Mouse (Mus musculus) layer of hippocampus, postnatal 25 days (tissue): ENCODE measurements around the gene Hebp1. TPM values are rescaled to one million over a fixed set of nuclear protein-coding genes. Genes with fewer than 3 reads are reported as not detected.

ENCODE experiments used
- DNase-seq, 2 experiments: peaks; one replicate each; pipeline ENCODE4 v3.0.0; 2022; ENCODE audit warnings: mixed read lengths in 2 of 2, low spot score in 1 of 2; ENCODE audit errors: extremely low spot score in 1 of 2
- total RNA-seq, 2 experiments: library from RNA; stranded (reverse); gene quantifications; 2 replicates each; pipeline ENCODE4 v1.2.3; 2021

The Hebp1 gene
- total RNA-seq, 2 experiments from 2014 or later, result 68.8 to 86.0 TPM

DNA sequence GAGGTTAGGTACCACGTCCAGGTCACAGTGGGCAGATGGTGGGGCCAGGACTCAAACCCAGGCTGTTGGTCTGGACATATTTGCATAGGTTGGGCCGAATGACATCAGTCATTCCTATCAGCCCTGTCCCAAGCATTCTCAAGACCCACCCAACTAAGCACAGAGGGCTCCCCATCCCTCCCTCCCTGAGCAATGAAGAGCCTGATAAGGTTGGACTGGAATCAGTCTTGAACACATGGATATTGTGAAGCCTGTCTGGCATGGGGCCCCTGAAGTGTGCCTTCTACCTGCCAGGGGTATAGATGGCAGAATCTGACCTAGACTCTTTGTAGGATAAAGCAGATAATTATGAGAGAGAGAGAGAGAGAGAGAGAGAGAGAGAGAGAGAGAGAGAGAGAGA lies 32.1 kb downstream of the Hebp1 start:
- no peak for DNase-seq

DNA sequence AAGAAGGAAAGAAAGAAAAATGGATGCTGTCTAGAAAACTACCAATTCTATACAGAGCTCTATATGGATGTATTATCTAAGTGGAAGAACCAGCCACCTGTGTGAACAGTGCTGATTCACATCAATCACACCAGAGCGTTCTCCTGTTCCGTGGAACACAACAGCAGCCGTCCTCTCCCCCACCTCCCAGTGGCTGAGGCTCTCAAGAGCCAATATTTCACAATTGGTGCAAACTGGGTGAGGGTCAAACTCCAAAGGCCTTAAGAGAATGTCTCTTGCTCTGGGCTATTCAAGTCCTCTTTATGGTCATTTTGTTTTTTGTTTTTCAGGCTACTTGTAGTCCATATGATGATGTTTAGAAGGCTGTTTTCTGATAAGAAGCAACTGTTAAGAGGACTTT lies 32.6 kb downstream of the Hebp1 start:
- no peak for DNase-seq

DNA sequence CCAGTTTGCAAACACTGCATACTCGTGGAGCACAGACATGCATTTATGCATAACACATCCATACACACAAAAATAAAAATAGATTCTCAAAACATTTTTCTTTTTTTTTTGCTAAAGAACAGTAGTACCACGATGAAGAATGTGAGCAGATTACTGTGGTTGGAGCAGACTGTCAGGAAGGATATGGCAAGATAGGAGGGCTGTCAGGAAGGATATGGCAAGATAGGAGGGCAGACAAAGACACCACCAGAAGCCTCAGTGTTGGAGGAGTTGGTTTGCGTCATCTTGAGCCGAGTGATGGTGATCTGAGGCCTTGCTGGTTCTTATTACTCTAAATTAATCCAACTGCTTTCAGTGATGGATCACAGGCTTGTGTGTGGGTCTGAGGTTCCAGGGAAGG lies 35.0 kb downstream of the Hebp1 start:
- no peak for DNase-seq

DNA sequence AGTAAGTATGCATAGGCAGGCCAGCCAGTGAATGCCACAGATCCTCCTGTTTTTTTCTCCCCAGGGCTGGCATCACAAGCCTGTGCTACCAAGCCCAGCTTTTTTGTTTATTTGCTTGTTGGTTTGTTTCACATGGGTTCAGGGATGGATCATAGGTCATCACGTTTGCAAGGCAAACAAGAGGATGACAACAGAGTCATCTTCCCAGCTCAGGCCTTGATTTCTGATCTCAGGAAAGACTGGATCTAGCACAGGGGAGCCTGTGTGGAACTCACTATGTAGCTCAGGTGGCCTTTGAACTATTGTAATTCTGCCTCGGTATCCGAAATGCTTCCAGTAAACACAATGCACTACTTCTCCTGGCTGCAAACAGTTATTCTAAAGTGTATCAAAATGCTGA lies 35.5 kb downstream of the Hebp1 start:
- DNase-seq, result no peak

DNA sequence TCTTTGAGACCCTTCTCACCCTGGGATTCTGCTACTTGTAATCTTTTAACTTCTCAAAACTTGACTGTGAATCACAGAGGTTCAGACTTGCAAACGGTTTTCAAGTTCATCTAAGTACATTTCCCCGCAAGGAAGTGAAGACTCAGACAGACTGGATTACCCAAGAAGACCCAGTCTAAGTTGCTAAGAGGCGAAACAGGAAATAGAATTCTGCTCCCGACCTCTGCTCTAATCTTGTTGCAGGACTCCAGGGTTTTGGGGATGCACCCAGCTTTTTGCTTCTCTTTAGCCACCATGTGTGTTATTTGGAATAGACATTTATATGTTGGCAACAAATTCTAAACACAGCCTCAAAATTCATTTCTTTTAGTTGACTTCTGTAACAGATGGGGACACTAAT lies 36.5 kb downstream of the Hebp1 start:
- DNase-seq, result no peak

DNA sequence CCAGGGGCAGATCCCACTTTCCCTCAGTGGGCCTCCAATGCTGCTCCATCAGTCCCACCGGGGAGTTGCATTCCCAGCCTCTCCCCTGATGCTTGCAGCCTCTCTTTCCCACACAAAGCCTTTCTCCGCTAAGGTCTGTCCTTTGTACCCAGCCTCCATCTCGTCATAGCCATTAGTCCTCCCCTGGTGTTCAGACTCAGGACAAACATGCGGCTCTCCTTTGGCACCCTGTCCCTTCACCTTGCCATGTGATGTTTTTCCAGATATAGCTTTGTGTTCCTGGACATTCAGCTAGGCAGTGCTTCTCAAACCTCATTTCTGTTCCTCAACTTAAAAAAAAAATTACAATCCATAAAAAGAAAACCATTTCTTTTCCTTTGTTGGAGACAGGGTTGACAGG lies 39.3 kb downstream of the Hebp1 start:
- no peak for DNase-seq

DNA sequence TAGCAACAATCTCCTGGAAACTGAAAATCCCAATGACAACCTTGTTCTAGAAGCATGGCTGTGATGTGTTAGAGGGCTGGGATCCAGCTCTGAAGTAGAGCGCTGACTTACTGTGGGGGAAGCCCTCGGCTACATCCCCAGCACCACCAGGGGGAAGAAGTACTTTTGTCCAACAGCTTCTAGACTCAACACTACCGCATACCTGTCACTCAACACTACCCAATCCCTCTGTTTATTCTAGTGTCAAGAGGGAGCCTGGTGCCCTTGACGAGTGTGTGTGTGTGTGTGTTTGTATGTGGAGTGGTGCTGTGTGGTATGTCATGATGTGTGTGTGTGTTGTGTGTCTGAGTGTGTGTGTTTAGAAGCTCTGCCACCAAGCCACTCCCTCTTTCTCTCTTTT lies 40.3 kb downstream of the Hebp1 start:
- no peak for DNase-seq

DNA sequence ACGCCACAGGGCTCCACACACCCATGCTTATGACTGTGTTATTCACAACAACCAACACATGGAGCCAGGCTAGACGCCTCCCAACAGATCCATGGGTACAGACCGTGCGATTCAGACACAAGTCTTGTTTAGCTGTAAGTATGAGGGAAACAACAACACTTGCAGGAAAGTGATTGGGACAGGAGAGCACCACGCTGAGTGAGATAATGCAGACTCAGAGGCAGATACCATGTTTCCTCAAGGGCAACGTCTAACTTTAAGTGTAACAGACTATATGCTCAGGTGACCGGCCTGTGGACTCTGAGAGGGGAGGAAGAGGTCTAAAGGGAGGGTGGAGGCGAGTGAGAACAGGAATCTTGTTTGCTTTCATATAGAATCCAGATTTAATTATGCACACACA lies 41.2 kb downstream of the Hebp1 start:
- no peak for DNase-seq

DNA sequence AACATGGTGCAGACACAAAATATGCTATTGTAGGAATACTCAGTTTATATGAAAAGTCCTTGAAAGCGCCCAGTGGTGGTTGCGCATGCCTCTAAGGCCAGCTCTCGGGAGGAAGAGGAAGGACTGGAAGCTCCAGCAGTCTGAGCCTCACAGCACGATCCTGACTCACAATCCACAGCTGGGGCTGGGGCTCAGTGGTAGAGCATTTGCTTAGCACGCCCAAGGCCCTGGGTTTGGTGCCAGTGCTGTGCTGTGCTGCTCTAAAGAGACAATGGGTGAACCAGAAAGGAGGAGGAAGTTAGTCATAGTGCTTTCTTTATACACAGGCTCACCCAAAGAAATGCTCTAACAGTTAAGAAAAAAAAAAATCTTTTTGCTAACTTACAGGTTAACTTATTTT lies 44.1 kb downstream of the Hebp1 start:
- DNase-seq, result no peak

DNA sequence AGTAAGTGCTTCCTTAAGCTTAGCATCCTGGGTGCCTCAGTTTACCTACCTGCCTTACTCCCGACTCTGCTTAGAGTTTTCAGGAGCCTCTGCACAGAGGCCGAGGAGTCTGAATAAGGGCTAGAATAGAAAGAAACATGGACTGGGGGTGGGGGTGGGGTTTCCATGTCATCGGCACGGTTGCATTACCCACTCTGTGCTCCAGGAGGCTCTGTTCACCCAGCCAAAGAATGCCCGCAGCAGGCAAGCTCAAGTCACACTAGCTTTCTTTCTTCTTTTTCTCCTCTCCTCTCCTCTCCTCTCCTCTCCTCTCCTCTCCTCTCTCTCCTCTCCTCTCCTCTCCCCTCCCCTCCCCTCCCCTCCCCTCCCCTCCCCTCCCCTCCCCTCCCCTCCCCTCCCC lies 47.5 kb downstream of the Hebp1 start:
- DNase-seq, result peak in 1 of 2 experiments; percentile 51

DNA sequence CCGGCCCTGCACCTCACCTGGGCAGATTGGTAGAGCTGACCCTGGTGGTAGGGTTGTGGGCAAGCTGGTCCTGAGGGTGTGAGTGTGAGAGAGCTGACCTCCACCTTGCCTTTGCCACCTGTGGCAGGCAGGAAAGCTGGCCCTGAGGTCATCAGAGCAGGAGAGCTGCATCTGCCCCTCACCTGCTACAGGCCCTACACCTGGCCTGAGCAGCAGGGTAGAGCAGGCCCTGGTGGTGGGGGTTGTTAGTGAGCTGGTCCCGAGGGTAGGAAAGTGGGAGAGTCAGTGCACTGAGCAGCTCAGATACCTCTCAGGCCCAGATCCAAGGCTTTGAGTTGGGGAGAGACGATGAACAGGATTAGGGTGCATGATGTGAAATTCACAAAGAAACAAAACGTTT lies 48.1 kb downstream of the Hebp1 start:
- DNase-seq, result no peak

DNA sequence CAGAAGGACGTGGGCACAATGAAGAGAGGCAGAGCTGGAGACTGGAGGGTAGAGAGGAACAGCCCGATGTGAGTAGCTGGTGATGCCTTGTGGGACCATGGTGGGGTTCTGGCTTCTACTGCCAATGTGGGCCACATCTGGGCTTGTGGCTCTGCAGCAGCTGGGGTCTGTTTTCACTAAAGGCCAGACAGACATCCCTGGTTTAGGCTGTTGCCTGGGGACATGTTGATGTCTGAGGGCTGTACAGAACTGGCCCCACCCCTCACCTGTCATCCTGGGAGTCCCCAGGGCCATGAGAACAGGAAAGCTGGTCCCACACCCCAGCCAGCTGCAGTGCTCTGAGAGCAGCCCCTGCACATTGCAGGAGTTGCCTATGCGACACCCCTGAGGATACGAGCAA lies 48.6 kb downstream of the Hebp1 start:
- no peak for DNase-seq

DNA sequence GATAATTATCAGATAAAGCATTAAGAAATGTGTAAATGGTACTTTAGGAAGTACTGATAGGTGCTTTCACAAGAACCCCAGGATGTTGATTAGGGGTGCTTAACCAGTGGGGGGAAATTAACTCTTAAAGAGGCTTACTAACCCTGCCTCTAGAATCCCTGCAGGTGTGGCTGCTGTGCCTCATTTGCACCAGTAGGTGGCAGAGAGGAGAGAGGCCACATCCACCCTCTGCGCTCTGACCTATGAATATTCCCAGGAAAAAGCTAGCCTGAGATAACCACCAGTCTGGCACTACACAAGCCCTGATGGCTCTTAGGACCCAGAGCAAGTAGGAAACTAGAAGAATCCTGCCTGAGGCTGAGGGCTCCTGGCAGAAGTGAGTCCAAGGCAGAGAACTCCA lies 49.3 kb downstream of the Hebp1 start:
- peak in 1 of 2 experiments; percentile 35 for DNase-seq

DNA sequence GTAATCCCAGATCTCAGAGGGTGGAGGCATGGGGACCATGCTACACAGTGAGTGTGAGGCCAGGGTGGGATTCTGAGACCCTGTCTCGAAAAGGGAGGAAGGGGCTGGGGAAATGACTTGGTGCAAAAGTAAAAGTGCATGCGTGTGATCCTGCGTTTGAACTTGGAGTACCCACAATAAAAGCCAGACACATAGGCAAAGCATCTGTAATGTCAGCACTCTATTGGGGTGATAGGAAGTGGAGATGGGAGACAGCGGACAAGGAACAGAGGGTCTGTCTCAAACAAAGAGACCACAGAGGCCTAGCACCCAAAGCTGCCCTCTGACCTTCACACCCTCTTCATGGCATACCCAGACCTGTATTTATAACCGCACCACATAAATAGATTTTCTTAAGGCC lies 51.8 kb downstream of the Hebp1 start:
- no peak for DNase-seq

DNA sequence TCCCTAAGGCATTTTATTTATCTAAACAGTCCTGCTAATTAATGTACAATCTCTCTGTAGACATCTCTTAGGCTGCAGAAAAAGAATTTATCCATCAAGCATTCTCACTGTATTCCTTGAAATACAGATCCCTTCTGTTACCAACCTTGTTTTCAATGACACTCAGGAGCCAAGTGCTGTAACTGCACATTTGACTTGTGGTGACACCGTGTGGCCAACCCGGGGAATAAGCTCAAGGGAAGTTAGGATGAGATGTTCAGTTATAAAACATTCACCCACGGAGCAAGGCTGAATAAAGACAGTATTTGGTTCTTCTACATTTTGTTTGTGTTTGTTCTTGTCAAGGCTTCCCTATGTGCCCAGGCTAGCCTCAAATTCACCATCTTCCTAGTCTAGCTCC lies 53.3 kb downstream of the Hebp1 start:
- peak in 1 of 2 experiments; percentile 46 for DNase-seq

DNA sequence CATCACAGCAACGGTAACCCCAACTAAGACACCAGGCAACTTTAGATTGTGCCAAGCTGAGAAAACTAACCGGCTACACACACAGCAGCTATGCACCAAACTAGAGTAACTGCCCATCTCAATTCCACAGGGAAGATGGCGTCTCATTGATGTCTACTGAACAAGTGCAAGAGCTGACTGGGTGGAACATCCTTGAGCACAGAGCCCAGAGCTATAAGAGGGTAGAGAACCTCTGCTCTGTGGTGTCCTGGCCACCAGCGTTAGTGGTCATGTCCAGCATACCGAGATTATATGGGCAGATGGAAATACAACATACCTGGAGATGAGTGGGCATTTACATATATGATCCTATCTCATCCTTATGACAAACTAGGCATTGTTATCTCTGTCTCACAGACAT lies 54.7 kb downstream of the Hebp1 start:
- no peak for DNase-seq

DNA sequence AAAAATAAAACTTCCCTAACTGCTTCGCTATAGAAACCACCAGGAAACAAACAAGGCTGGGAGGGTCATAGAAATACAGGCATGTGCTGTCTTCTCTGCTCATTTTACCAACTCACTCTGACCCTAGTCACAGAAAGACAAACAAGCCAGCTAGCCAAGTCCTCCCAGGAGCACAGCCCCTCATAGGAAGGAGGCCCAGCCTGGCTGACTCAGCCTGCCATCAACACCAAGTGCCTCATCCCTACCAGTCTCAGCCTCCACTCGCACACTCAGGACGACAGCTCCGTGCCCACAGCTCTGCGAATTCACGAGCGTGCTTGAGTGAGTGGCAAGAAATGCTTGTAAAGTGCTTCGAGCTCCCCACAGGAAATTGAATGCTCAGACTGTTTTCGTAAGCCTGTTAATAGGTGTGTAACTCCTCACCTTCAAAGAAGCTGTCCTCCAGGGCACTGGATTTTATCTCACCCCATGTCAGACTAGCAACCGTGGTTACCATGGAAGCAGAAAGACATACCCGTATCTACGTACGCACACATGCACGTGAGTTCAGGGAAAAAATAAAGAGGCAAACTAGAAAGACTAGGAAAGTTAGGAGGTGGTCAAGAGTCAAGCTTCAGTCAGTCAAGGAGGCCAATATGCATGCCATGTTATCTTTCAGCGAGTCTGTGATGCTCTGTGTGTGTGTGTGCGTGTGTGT lies 56.2 kb downstream of the Hebp1 start:
- no peak for DNase-seq

DNA sequence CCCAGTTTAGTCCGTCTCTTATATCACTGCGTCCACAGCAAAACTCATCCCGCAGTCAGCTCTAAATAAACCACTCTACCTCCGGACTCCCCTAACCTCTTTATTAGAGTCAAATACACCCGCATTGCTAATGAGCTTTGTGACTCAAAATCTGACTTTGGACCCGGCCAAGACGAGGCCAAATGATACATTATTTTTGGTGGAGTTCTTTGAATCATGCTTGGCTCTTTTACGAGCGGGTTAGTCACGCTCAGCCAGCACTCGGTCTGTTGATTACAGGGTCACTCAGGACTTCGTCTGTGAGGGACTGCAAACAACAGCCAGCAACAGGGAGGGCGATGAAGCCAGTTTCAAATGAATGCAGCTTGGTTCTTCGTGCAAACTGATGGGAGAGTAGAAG lies 59.1 kb downstream of the Hebp1 start:
- no peak for DNase-seq

DNA sequence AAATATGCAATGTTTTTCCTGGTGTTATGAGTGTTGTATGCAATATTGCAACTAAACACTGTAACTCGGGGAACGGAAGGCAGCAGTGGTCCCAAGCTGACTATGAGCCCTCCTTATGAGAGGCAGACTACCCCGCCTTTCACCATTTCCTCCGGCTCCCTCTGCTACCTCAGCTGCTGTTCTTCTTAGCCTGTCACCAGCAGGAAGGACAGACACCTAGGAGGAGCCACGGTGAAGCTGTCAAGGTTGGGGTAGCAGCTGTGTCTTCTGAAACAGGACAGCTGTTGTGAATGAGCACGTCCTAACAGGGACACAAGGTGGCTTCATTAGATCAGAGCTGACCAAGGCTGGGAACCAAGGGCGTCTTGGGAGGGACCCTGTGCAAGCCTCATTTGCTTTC lies 59.6 kb downstream of the Hebp1 start:
- DNase-seq, result no peak

DNA sequence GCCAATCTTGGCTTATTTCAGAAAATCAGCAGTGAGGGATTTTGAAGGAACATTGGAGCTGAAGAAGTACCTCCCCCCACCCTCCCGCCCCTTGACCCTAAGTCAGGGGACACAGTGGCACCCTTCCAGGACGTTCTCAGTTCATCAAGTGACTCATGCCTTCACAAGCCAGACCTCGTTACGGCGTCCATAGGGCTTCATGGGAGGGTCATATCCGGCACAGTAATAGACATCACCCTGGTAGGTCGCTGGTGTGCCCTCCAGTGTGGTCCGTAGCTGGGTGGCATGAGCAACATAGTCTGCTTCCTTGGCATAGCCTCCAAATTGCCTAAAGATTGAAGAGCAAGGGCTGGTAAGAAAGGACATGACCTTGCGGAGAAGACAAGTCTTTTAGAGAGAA lies 60.1 kb downstream of the Hebp1 start:
- DNase-seq, result no peak

DNA sequence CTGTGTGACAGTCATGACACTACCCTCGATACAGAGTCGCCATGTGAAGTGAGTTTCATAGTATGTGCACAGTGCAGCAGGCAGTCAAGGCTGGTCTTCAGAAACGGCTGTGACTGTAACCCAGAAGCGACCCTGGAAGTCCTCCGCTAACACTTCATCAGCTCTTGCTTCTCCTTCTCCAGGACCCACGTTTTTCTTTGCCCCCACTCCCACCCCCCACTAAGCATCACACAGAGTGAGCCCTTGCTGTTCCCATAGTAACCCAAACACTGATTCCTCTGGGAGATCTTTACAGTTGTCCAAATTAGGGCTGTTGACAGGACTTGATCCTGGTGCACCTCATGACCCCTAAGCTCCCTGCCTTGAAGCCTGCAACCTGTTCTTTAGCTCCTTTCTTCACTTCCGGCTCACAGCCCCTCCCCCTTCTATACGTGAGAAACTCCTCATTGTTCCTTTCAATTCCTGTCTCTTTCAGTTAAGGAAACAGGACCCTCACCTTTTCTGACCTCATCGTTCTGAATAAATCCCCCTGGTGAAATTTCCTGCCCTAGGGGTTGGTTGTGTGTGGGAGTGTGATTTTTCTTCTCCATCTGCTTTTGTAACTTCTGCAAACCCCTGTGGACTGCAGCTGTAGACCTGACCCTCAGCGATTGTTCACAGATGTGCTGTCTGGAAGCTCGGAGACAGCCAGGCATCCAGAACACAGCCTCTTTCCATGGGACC lies 61.2 kb downstream of the Hebp1 start:
- DNase-seq, result no peak

DNA sequence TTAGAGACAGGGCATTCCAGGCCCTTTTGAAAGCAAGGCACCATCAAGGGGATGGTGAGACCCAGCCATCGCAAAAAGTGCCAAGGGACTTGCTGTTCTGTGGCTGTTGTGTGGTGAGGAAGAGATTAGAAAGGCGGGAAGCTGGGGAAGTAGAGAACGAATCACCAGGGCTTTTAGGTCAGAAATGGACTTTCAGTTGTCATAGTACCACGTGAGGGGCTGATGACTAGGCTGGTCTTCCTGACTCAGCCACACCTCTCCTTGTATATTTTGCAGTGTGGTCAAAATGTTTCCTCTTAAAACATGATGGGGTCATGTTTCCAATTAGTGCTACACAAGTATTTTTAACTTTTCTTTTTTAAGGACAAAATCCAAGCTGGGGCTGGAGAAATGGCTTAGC lies 62.1 kb downstream of the Hebp1 start:
- no peak for DNase-seq
